Mouse (Mus musculus): Measurements from ENCODE around the gene Kctd21. TPM values are rescaled to one million over a fixed set of nuclear protein-coding genes. Genes with fewer than 3 reads are reported as not detected.

Kctd21 gene
- total RNA-seq (2021) = 1 to 10 TPM; 5.0 to 5.8 TPM

- intact Hi-C loops (cut with DNase I) = no loop called here
- peak; percentile 97 for DNase-seq
These were observed at the start of gene Kctd21, which contains the start of gene Usp35 for GRCm38 (mm10) chr7:97331726-97332666. Kctd21 (plus strand) TSS chr7:97332327. Usp35 (minus strand) TSS chr7:97332020.

GRCm38 (mm10) chr7:97296986-97297385 is 35.1 kb upstream of the Kctd21 start:
- intact Hi-C loops (cut with DNase I) = loop anchor here (5.0 to 10.0 kb wide), 2 partner anchors 212 to 325 kb away; partner anchors contain the start of gene Gab2
- no peak for DNase-seq

- DNase-seq = peak; percentile 49
- intact Hi-C loops (cut with DNase I) = loop anchor here (5.0 to 10.0 kb wide), 2 partner anchors 213 to 325 kb away; partner anchors contain the start of gene Gab2
These were observed 34.7 kb upstream of the Kctd21 start for GRCm38 (mm10) chr7:97297466-97297865.

DNA sequence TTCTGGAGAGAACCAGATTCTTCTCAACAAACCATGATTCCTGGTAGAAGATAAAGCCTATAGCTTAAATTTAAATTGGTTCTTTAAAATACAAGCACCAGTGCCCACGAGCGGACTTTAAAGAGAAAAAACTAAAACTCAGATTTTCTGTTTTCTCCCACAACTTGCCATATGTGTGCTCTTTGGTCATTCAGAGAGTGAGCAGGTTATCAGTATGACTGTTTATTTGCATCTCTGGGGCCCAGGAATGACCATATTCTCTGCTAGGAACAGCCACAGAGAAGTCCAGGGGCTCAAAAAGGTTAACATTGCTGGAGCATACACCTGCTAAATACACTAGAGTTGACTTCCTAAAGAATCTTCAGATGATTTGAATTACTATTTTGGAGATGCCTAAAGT is 33.8 kb upstream of the Kctd21 start:
- intact Hi-C loops (cut with DNase I) = loop anchor here (5.0 to 10.0 kb wide), 2 partner anchors 213 to 326 kb away; partner anchors contain the start of gene Gab2

GRCm38 (mm10) chr7:97298943-97299342 is 33.2 kb upstream of the Kctd21 start:
- intact Hi-C loops (cut with DNase I) = loop anchor here (5.0 to 10.0 kb wide), 2 partner anchors 214 to 327 kb away; partner anchors contain the start of gene Gab2
- no peak for DNase-seq

More for the DNA sequence above, 33.8 kb upstream of the Kctd21 start:
- no peak for DNase-seq

DNA sequence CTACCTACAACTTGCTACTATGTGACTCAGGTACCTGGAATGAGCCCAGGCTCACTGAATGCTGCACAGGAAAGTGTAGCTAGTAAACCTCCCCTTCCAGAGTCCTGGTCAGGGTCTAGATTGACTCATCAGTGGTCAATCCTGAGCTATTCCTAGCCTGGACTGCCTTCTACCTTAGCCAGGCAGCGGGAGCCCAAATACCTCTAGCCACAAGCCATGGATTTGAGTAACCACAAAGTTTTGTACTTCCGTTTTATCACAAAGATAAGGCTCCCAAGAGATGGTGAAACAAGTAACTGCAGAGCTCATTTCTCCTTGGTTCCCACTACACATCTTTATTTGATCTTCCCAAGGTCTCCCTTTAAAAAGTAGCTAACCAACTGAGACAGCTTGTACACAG is 31.2 kb upstream of the Kctd21 start:
- DNase-seq = no peak
- intact Hi-C loops (cut with DNase I) = no loop called here

DNA sequence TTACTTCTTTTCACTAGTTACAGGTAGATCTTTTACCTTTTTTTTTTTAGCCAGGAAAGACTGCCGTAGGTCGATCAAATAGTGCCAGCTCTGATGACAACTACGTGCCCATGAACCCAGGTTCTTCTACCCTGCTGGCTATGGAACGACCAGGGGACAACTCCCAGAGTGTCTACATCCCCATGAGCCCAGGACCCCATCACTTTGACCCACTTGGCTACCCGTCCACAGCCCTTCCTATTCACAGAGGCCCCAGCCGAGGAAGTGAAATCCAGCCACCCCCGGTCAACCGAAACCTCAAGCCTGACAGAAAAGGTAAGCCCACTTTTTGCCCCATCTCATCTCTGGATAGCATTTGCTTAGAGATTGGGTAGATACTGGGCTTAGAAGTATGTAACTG is 30.8 kb upstream of the Kctd21 start:
- no peak for DNase-seq
- intact Hi-C loops (cut with DNase I) = no loop called here

GRCm38 (mm10) chr7:97302261-97302660 is 29.9 kb upstream of the Kctd21 start:
- no peak for DNase-seq
- intact Hi-C loops (cut with DNase I) = no loop called here

DNA sequence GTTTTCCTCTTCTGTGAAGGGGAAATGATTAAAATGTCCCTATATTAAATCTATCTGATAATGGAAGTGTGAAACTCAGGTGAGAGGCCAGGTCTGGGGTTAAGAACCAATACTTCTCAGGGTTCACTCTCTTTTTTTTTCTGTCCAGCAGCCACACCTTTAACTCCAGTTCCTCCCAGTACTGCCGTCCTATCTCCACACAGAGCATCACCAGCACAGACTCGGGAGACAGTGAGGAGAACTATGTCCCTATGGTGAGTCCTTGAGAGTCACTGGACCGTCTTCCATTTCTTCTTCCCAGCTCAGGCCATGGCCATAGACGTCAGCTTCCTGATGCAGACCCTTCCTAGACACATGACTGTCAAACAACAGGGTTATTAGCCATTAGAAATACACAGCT is 29.3 kb upstream of the Kctd21 start:
- intact Hi-C loops (cut with DNase I) = no loop called here
- DNase-seq = no peak

GRCm38 (mm10) chr7:97303614-97304013 is 28.5 kb upstream of the Kctd21 start:
- DNase-seq = no peak
- intact Hi-C loops (cut with DNase I) = no loop called here

DNA sequence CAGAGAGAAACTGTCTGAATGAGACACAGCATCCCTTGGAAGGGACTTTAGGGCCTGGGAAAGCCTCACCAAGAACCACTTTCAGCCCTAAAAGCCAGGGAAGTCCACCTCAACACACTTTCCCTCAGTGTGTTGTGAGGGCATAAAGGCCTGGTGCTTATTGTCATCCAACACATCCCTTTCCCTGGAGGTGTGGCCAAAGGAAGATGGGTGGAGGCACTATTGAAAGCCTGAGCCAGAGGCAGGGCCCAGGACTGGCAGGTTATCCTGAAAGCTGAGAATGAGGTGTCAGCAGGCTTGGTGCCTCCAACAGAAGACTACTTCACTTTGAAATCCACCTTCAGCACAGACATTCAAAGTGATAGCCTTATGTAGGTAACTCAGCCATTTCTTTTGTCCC is 27.7 kb upstream of the Kctd21 start:
- intact Hi-C loops (cut with DNase I) = no loop called here
- no peak for DNase-seq

- intact Hi-C loops (cut with DNase I) = no loop called here
- DNase-seq = no peak
These were observed 26.9 kb upstream of the Kctd21 start for GRCm38 (mm10) chr7:97305206-97305605.

DNA sequence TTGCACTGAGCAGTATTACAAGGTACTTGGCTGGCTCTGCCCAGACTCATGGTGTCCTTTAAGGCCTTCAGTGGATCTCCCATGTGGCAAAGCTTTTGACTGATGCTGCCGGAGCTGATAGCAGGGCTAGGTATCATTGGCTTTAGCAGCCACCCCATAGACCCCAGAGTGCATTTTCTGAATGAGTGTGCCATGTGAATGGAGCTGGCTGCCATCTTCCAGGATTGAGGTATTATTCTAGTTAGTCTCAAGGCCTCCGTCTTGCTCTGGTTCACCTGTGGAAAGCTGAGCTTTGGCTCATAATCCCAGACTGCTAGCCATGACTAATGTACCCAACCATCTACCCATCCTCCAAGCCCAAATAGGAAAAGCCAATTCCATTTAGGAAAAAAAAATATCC is 25.3 kb upstream of the Kctd21 start:
- DNase-seq = no peak
- intact Hi-C loops (cut with DNase I) = no loop called here

GRCm38 (mm10) chr7:97307546-97307945 is 24.6 kb upstream of the Kctd21 start:
- no peak for DNase-seq
- intact Hi-C loops (cut with DNase I) = no loop called here

- intact Hi-C loops (cut with DNase I) = no loop called here
- no peak for DNase-seq
These were observed 22.4 kb upstream of the Kctd21 start for GRCm38 (mm10) chr7:97309461-97310340.

GRCm38 (mm10) chr7:97310341-97310635 is 21.8 kb upstream of the Kctd21 start:
- DNase-seq = no peak
- intact Hi-C loops (cut with DNase I) = no loop called here

GRCm38 (mm10) chr7:97311620-97312019 is 20.5 kb upstream of the Kctd21 start:
- intact Hi-C loops (cut with DNase I) = no loop called here
- no peak for DNase-seq

- no peak for DNase-seq
- intact Hi-C loops (cut with DNase I) = no loop called here
These were observed 19.9 kb upstream of the Kctd21 start for GRCm38 (mm10) chr7:97312196-97312595.

- no peak for DNase-seq
These were observed 19.3 kb upstream of the Kctd21 start for GRCm38 (mm10) chr7:97312856-97313255.

GRCm38 (mm10) chr7:97313364-97313995 is 18.6 kb upstream of the Kctd21 start:
- DNase-seq = no peak
- intact Hi-C loops (cut with DNase I) = no loop called here

More at GRCm38 (mm10) chr7:97312856-97313255, 19.3 kb upstream of the Kctd21 start:
- intact Hi-C loops (cut with DNase I) = no loop called here

DNA sequence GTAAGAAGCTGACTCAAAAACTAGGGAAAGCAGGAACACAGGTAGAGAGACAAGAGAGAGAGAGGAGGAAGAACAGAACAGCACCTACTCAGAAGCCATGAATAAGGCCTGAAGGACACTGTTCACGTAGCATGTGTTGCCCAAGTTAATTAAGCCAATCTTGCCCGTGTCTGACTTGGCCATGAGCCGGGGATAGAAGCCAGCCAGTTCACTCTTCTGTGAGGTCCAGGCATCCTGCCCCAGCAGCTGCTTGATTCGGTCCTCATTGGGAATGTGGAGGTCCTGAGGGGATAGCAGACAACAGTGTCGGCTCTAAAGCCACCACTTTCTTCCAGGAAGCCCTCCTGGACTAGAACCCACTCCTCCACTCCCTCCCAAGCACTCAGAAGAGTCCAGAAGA is 17.5 kb upstream of the Kctd21 start:
- intact Hi-C loops (cut with DNase I) = no loop called here
- peak; percentile 80 for DNase-seq
